Mouse (Mus musculus) heart, adult 2 months (tissue): ENCODE measurements around the gene Samd11. TPM values are rescaled to one million over a fixed set of nuclear protein-coding genes. Genes with fewer than 3 reads are reported as not detected.
A peak's percentile ranks its signal among the peaks of the same experiment; 100 is the strongest.

Source experiments
- DNase-seq, 2 experiments: peaks; one replicate each; pipeline ENCODE4 v3.0.0; 2021
- H3K27ac ChIP-seq: fragments of 200-600 bp; 2 replicates; pipeline ENCODE4 v1.8.1; 2022
- H3K27me3 ChIP-seq: fragments of 200-500 bp; 2 replicates; pipeline ENCODE4 v1.6.1; 2012; ENCODE audit warnings: mild to moderate bottlenecking, low read length, inconsistent platforms, mixed read lengths; ENCODE audit not compliant: control insufficient read depth, insufficient read depth
- H3K36me3 ChIP-seq: fragments of 200-500 bp; 2 replicates; pipeline ENCODE4 v1.6.1; 2012; ENCODE audit warnings: low read length, inconsistent platforms; ENCODE audit not compliant: control insufficient read depth, insufficient read depth
- H3K4me1 ChIP-seq: fragments of 200-500 bp; 2 replicates; pipeline ENCODE4 v1.6.1; 2011; ENCODE audit warnings: low read length; ENCODE audit not compliant: control insufficient read depth, insufficient read depth
- H3K4me3 ChIP-seq: fragments of 200-600 bp; 2 replicates; pipeline ENCODE4 v1.8.1; 2022
- H3K79me2 ChIP-seq: fragments of 200-500 bp; replicated peaks from 2 replicates; pipeline ENCODE4 v1.6.1; 2012; ENCODE audit warnings: mild to moderate bottlenecking, inconsistent platforms, low read length, moderate library complexity, mixed read lengths; ENCODE audit not compliant: control insufficient read depth, insufficient read depth
- H3K9ac ChIP-seq: fragments of 200-500 bp; 2 replicates; pipeline ENCODE4 v1.6.1; 2012; ENCODE audit warnings: low read depth, mild to moderate bottlenecking, control low read depth, inconsistent platforms, low read length, mixed read lengths
- CTCF ChIP-seq: fragments of 200-600 bp; IDR thresholded peaks from 2 replicates; pipeline ENCODE4 v1.8.1; 2022; ENCODE audit warnings: antibody characterized with exemption, mild to moderate bottlenecking, moderate library complexity
- EP300 ChIP-seq: fragments of 200-500 bp; IDR thresholded peaks from 2 replicates; pipeline ENCODE4 v1.6.1; 2011; ENCODE audit warnings: low read depth, low read length, control low read depth; ENCODE audit not compliant: insufficient read depth
- POLR2A ChIP-seq: fragments of 200-500 bp; IDR thresholded peaks from 2 replicates; pipeline ENCODE4 v1.6.1; 2011; ENCODE audit warnings: mild to moderate bottlenecking, low read depth, low read length, control low read depth; ENCODE audit not compliant: insufficient read depth
- WGBS: fragments of 180-500 bp; shearing (Covaris S2); methylation state at CpG from one replicate; pipeline ENCODE4 v1.1.7; 2018; 5-methylcytosine and 5-hydroxymethylcytosine counted together
- intact Hi-C: fragments of 180-260 bp; cut with DNase I; formaldehyde crosslinking; loops from one replicate; pipeline ENCODE4 v1.15.1; 2025
- polyA plus RNA-seq: library from polyadenylated mRNA; depleted of rRNA; stranded (reverse); fragments of >200 nt; gene quantifications from 2 replicates; pipeline ENCODE4 v1.2.3, GENCODE M21; 2012
- total RNA-seq, 2 experiments: library from RNA; stranded (reverse); gene quantifications; 2 replicates each; pipeline ENCODE4 v1.2.3; 2021

Gene Samd11
- total and polyA plus RNA-seq, 3 experiments = 0.61 TPM; not detected in 2

GRCm38 (mm10) chr4:156234021-156234501, 21.4 kb downstream of the Samd11 start:
- Histone ChIP-seq H3K9ac (peak overlapping the region; percentile 56), H3K36me3 (no peaks in the 10 kb centered on the region), H3K27ac (no peak overlapping the region; the same call in 1 of the 2 replicates), H3K79me2 (peaks cover 3% of the 10 kb centered on the region), H3K4me1 (peaks cover 2% of the 10 kb centered on the region; the same call in 1 of the 2 replicates), H3K4me3 (peak overlapping the region; percentile 72), H3K27me3 (no peaks in the 10 kb centered on the region)
- TF ChIP-seq CTCF (no peak), POLR2A (no peak), EP300 (no peak)
- intact Hi-C loops = loop anchor here (2.0 kb wide), 1 partner anchor 31 kb away; the partner anchor contains the start of gene AW011738
- 16% methylated on average over 17 of the region's 17 CpGs for WGBS
- peak in 1 of 2 experiments; percentile 55 for DNase-seq

- intact Hi-C loops = no loop called here
- 22% methylated on average over 12 of the region's 12 CpGs for WGBS
- H3K36me3 ChIP-seq = no peaks in the 10 kb centered on the region
- no peak overlapping the region for H3K4me3 ChIP-seq
- TF ChIP-seq CTCF (no peak), EP300 (no peak), POLR2A (no peak)
- H3K79me2 ChIP-seq = no peaks in the 10 kb centered on the region
- DNase-seq = peak in 1 of 2 experiments; percentile 32
- no peaks in the 10 kb centered on the region; the same call in 1 of the 2 replicates for H3K4me1 ChIP-seq
- no peak overlapping the region for H3K27ac ChIP-seq
- no peak overlapping the region for H3K9ac ChIP-seq
- H3K27me3 ChIP-seq = no peaks in the 10 kb centered on the region
Observed at GRCm38 (mm10) chr4:156228393-156229024, 26.9 kb downstream of the Samd11 start.

GRCm38 (mm10) chr4:156227752-156228392, 27.6 kb downstream of the Samd11 start:
- Histone ChIP-seq H3K4me1 (no peaks in the 10 kb centered on the region; the same call in 1 of the 2 replicates), H3K27me3 (no peaks in the 10 kb centered on the region), H3K79me2 (no peaks in the 10 kb centered on the region), H3K4me3 (no peak overlapping the region), H3K9ac (no peak overlapping the region), H3K36me3 (no peaks in the 10 kb centered on the region), H3K27ac (no peak overlapping the region)
- WGBS = 27% methylated on average over 18 of the region's 18 CpGs
- TF ChIP-seq POLR2A = no peak
- no peak for TF ChIP-seq CTCF
- TF ChIP-seq EP300 = no peak
- DNase-seq = peak; percentile 53 to 57
- intact Hi-C loops = no loop called here

GRCm38 (mm10) chr4:156224276-156224675, 31.2 kb downstream of the Samd11 start:
- H3K36me3 ChIP-seq = 0 out of 2 replicates have a peak, but pooled peaks cover 2% of the 10 kb centered on the region
- intact Hi-C loops = no loop called here
- no peak for DNase-seq
- H3K27me3 ChIP-seq = no peaks in the 10 kb centered on the region
- whole genome bisulfite sequencing = 77% methylated on average over 2 of the region's 2 CpGs
- H3K4me1 ChIP-seq = no peaks in the 10 kb centered on the region; the same call in 1 of the 2 replicates
- TF ChIP-seq CTCF (no peak), POLR2A (no peak), EP300 (no peak)
- no peak overlapping the region for H3K9ac ChIP-seq
- H3K79me2 ChIP-seq = no peaks in the 10 kb centered on the region
- no peak overlapping the region for H3K27ac ChIP-seq
- H3K4me3 ChIP-seq = no peak overlapping the region

- H3K4me3 ChIP-seq = peak overlapping the region; percentile 51
- DNase-seq = no peak
- H3K4me1 ChIP-seq = no peaks in the 10 kb centered on the region
- H3K27ac ChIP-seq = no peak overlapping the region
- H3K27me3 ChIP-seq = no peaks in the 10 kb centered on the region
- TF ChIP-seq EP300 = no peak
- no peak for TF ChIP-seq POLR2A
- no peak for TF ChIP-seq CTCF
- 0 out of 2 replicates have a peak, but pooled peaks cover 2% of the 10 kb centered on the region for H3K36me3 ChIP-seq
- intact Hi-C loops = loop anchor here (1.0 to 5.0 kb wide), 2 partner anchors 12 to 48 kb away; no protein-coding TSS in a partner anchor
- H3K9ac ChIP-seq = peak overlapping the region; percentile 9; the same call in 1 of the 2 replicates
- 60% methylated on average over 11 of the region's 11 CpGs for WGBS
- H3K79me2 ChIP-seq = no peaks in the 10 kb centered on the region
Observed at GRCm38 (mm10) chr4:156219936-156220335, 35.5 kb downstream of the Samd11 start.
